Mouse (Mus musculus) ES-E14 (cell line): ENCODE data around the gene Mpg. TPM values are rescaled to one million over a fixed set of nuclear protein-coding genes. Genes with fewer than 3 reads are reported as not detected.
A peak's percentile ranks its signal among the peaks of the same experiment; 100 is the strongest.

Experiments used
- DNase-seq: peaks from one replicate; pipeline ENCODE4 v3.0.0-alpha.2; 2013; ENCODE audit warnings: low read depth, low spot score
- H3K27ac ChIP-seq: 2 replicates; pipeline ENCODE4 v1.5.1; 2012; ENCODE audit warnings: low read depth, mild to moderate bottlenecking, low read length, moderate library complexity, mixed read lengths; ENCODE audit not compliant: poor library complexity, insufficient read depth, severe bottlenecking
- H3K36me3 ChIP-seq: 2 replicates; pipeline ENCODE4 v1.6.1; 2012; ENCODE audit warnings: mild to moderate bottlenecking, low read length, moderate library complexity, mixed read lengths; ENCODE audit not compliant: control insufficient read depth, poor library complexity, insufficient read depth, severe bottlenecking
- H3K4me1 ChIP-seq, 2 experiments: fragments of 150-350 bp in 1 of 2; sonication (generic) in 1 of 2; 2 replicates each; pipeline ENCODE4 v1.6.1; 2012; ENCODE audit warnings: low read length in 2 of 2, mild to moderate bottlenecking in 1 of 2, mixed read lengths in 1 of 2; ENCODE audit not compliant: control insufficient read depth in 2 of 2, insufficient read depth in 2 of 2, poor library complexity in 1 of 2
- H3K4me3 ChIP-seq, 2 experiments: fragments of 150-350 bp in 1 of 2; sonication (generic) in 1 of 2; 2 replicates each; pipeline ENCODE4 v1.5.1; 2012; ENCODE audit warnings: low read length in 2 of 2, low read depth in 1 of 2, mild to moderate bottlenecking in 1 of 2, mixed read lengths in 1 of 2; ENCODE audit not compliant: insufficient read depth in 1 of 2, poor library complexity in 1 of 2, severe bottlenecking in 1 of 2
- H3K9ac ChIP-seq: 2 replicates; pipeline ENCODE4 v1.6.1; 2012; ENCODE audit warnings: low read depth, mild to moderate bottlenecking, low read length, mixed read lengths; ENCODE audit not compliant: poor library complexity, insufficient read depth, severe bottlenecking
- H3K9me3 ChIP-seq: fragments of 150-350 bp; sonication (generic); 2 replicates; pipeline ENCODE4 v1.6.1; 2012; ENCODE audit warnings: low read depth, mild to moderate bottlenecking, low read length; ENCODE audit not compliant: control insufficient read depth, insufficient read depth
- CHD2 ChIP-seq: IDR thresholded peaks from 2 replicates; pipeline ENCODE4 v1.6.1; 2014; ENCODE audit warnings: mild to moderate bottlenecking, low read depth, low read length, inconsistent platforms
- HCFC1 ChIP-seq: IDR thresholded peaks from 2 replicates; pipeline ENCODE4 v1.6.1; 2012; ENCODE audit warnings: low read length, inconsistent platforms, borderline replicate concordance; ENCODE audit not compliant: insufficient read depth
- MAFK ChIP-seq: IDR thresholded peaks from 2 replicates; pipeline ENCODE4 v1.6.1; 2014; ENCODE audit warnings: mild to moderate bottlenecking, low read depth, low read length, inconsistent platforms; ENCODE audit not compliant: insufficient read depth
- ZC3H11A ChIP-seq: IDR thresholded peaks from 2 replicates; pipeline ENCODE4 v1.6.1; 2012; ENCODE audit warnings: low read depth, mild to moderate bottlenecking, inconsistent platforms, low read length, borderline replicate concordance
- ZNF384 ChIP-seq: IDR thresholded peaks from 2 replicates; pipeline ENCODE4 v1.6.1; 2012; ENCODE audit warnings: low read depth, low read length, inconsistent platforms
- in situ Hi-C, 2 experiments: fragments of 600-800 bp; cut with MboI; formaldehyde crosslinking; loops; one replicate each; pipeline ENCODE4 v1.15.1; 2025; ENCODE audit warnings: low sequenced_read_pairs in 2 of 2, inconsistent platforms in 1 of 2; ENCODE audit not compliant: unreplicated experiment in 2 of 2
- total RNA-seq: library from RNA; depleted of rRNA; stranded (reverse); fragments of 300-350 nt; gene quantifications from 2 replicates; pipeline ENCODE4 v1.2.3, GENCODE M21; 2012

Gene Mpg
- total RNA-seq, 1 experiment = 30.6 TPM

DNA sequence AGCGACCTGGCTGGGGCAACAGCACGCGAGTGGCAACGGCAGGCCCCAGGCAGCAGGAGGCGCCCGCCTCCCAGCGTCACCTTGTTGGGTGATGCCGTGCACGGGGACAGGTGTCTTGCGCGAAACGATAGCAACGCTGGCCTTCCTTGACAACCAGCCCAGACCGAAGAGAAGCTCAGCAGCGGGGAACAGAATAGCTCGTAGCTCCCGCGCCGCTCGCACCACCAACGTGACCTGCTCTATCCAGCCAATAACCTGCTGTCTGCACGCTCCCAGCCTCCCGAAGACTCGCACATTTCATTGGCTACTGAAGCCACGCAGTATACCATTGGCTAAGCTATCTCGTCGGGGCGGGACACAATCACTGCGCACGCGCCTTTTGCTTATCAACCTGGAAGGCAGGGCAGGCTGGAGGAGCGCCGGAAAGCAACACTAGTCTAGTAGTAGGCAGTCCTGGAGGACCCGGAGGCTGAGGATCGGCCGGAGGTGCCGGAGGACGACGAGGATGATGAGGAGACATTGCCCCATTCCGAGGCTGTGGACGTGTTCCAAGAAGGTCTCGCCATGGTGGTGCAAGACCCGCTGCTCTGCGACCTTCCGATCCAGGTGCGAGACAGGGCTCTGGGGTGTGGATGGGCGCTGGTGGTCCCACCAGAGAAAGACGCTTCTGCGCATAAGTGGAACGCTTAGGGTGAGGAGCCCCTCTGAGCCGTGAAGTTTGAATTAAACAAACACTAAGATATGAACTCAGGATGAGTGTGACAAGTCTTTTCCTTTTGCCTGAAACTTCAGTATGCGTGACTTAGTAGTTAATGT is 21.0 kb upstream of the Mpg start, which contains the start of gene Snrnp25:
TSS of gene Snrnp25 (plus strand) at position 358 of the 816 bp plus-strand sequence.
- peaks cover 0 to 3% of the 10 kb centered on the region in 2 experiments; a peak in 2 of 4 replicates for H3K4me1 ChIP-seq
- DNase-seq = peak; percentile 97
- in situ Hi-C loops = no loop called here
- peak within 1 kb of the TSS; percentile 78 to 81 for H3K4me3 ChIP-seq
- H3K9ac ChIP-seq = peak within 1 kb of the TSS; percentile 77
- no peaks in the 10 kb centered on the region for H3K9me3 ChIP-seq
- peaks cover 23% of the 10 kb centered on the region; the same call in 1 of the 2 replicates for H3K36me3 ChIP-seq
- TF ChIP-seq ZC3H11A (0 out of 2 replicates have a peak, but pooled peaks have one; percentile 15), CHD2 (peak; percentile 68; the same call in 1 of the 2 replicates), ZNF384 (no peak), HCFC1 (no peak), MAFK (no peak)
- no peak within 1 kb of the TSS; the same call in 1 of the 2 replicates for H3K27ac ChIP-seq

DNA sequence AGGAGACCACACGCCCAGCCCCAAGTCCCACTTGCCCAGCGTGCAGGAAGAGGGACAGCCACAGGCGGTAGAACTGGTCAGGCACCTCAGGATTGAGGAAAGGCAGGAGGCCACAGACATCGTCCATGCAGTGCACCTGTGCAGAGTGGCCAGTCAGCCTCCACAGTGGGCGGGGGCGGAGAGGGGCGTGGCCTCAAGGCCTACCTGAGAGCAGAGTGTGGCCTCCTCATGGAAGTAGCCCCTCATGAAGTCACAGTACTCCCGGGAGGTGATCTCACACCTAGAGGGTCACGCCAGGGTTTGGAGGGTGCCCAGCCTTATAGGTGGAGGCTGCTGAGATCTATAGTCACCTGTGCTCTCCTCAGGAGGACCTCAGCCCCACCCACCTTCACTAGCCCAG is 15.7 kb upstream of the Mpg start:
- DNase-seq = no peak
- peaks cover 59% of the 10 kb centered on the region; the same call in 1 of the 2 replicates for H3K36me3 ChIP-seq
- H3K9ac ChIP-seq = no peak overlapping the region
- H3K27ac ChIP-seq = no peak overlapping the region
- no peaks in the 10 kb centered on the region for H3K9me3 ChIP-seq
- in situ Hi-C loops = no loop called here
- H3K4me1 ChIP-seq = peaks cover 2 to 5% of the 10 kb centered on the region in 2 experiments; a peak in 2 of 4 replicates
- TF ChIP-seq ZNF384 = no peak
- no peak for TF ChIP-seq HCFC1
- TF ChIP-seq CHD2 = no peak
- TF ChIP-seq ZC3H11A = no peak
- H3K4me3 ChIP-seq = no peak overlapping the region

DNA sequence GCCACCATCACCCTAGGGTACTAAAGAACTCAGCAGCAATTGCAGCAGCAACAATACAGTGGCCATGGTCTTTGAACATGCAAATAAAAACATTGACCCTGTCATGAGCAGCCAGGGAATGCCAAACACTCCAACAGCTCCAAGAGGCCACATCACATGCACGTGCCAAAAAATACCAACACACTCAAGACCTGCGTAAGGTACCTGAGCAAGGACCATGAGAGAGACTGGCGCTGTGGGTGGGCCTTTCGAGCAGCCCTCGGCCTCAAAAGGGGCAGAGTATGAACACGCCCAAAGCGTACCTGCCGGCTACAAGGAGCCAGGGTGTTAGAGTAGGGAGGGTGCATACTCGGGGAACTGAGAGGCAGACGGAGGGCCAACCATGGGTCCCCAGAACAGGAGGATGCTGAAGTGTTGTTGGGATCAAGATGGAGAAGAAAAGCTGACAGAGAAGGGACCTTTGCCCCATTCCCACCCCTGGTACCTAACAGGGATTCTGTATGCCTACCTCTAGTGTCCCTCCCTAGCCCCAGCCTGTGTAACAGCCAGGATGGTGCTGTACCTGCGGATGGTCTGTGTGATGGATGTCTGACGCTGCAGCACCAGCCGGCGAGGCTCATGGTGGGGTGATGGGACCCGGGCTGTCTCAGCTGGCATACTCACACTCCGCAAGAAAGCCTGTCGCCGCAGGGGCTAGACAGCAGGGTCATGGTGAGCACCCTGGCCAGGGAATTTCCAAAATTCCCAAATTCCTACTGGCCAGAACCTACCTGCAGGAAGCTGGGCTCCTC is 10.7 kb upstream of the Mpg start:
- TF ChIP-seq ZNF384 = no peak
- no peak for TF ChIP-seq CHD2
- TF ChIP-seq ZC3H11A = no peak
- no peak for TF ChIP-seq MAFK
- TF ChIP-seq HCFC1 = no peak
- no peak overlapping the region for H3K9ac ChIP-seq
- H3K4me1 ChIP-seq = peaks cover 2 to 23% of the 10 kb centered on the region in 2 experiments; a peak in 2 of 4 replicates
- no peak overlapping the region for H3K4me3 ChIP-seq
- no peak overlapping the region for H3K27ac ChIP-seq
- no peak for DNase-seq
- in situ Hi-C loops = no loop called here
- no peaks in the 10 kb centered on the region for H3K9me3 ChIP-seq
- peaks cover 37% of the 10 kb centered on the region; the same call in 1 of the 2 replicates for H3K36me3 ChIP-seq

DNA sequence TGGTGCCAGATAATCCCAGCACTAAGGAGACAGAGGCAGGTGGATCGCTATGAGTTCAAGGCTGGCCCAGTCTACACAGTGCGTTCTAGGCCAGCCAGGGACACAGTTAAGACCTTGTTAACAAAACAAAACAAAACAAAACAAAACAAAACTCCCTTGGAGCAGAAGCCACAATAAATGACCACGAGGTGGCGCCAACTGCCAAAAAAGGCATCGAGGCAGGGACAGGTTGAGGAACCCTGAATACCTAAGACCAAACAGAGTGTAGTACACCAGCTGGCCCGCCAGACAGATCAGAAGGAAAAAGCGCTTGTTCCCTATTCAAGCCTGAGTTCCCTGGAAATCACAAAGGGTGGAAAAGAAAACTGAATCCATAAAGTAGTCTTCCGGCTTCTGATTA is 9.5 kb upstream of the Mpg start:
- in situ Hi-C loops = no loop called here
- H3K27ac ChIP-seq = no peak overlapping the region
- peaks cover 28% of the 10 kb centered on the region; the same call in 1 of the 2 replicates for H3K36me3 ChIP-seq
- no peaks in the 10 kb centered on the region for H3K9me3 ChIP-seq
- peaks cover 0 to 22% of the 10 kb centered on the region in 2 experiments; a peak in 2 of 4 replicates for H3K4me1 ChIP-seq
- TF ChIP-seq MAFK = no peak
- TF ChIP-seq ZC3H11A = peak; percentile 32; the same call in 1 of the 2 replicates
- H3K4me3 ChIP-seq = no peak overlapping the region
- peak; percentile 87 for DNase-seq
- no peak overlapping the region for H3K9ac ChIP-seq
